Mouse (Mus musculus) midbrain, postnatal 0 days (tissue): ENCODE data around the gene Mrps7. TPM values are rescaled to one million over a fixed set of nuclear protein-coding genes. Genes with fewer than 3 reads are reported as not detected.
A peak's percentile ranks its signal among the peaks of the same experiment; 100 is the strongest.

Experiments
- ATAC-seq: fragments of 200-750 bp; cut with Nextera tagmentation; 2 replicates; pipeline ENCODE4 v1.8.0; 2017; ENCODE audit warnings: moderate number of reproducible peaks, mild to moderate bottlenecking, moderate TSS enrichment, moderate library complexity; ENCODE audit not compliant: low FRiP score
- DNase-seq: peaks from one replicate; pipeline ENCODE4 v3.0.0-alpha.2; 2015; ENCODE audit warnings: low spot score
- H3K27ac ChIP-seq: fragments of 300-500 bp; sonication (generic); 2 replicates; pipeline ENCODE4 v1.5.1; 2014; ENCODE audit warnings: low read depth, mild to moderate bottlenecking, low read length, mixed read lengths
- H3K27me3 ChIP-seq: fragments of 300-500 bp; sonication (generic); 2 replicates; pipeline ENCODE4 v1.6.1; 2014; ENCODE audit warnings: low read length, control low read depth, mixed read lengths; ENCODE audit not compliant: insufficient read depth
- H3K36me3 ChIP-seq: fragments of 300-500 bp; sonication (generic); 2 replicates; pipeline ENCODE4 v1.6.1; 2014; ENCODE audit warnings: low read length, control low read depth, mixed read lengths; ENCODE audit not compliant: insufficient read depth
- H3K4me1 ChIP-seq: fragments of 300-500 bp; sonication (generic); 2 replicates; pipeline ENCODE4 v1.6.1; 2014; ENCODE audit warnings: mild to moderate bottlenecking, control low read depth, antibody characterized with exemption, low read length, mixed read lengths; ENCODE audit not compliant: insufficient read depth
- H3K4me2 ChIP-seq: fragments of 300-500 bp; sonication (generic); 2 replicates; pipeline ENCODE4 v1.6.1; 2014; ENCODE audit warnings: low read depth, mild to moderate bottlenecking, low read length, mixed read lengths; ENCODE audit not compliant: poor library complexity, severe bottlenecking
- H3K4me3 ChIP-seq: fragments of 300-500 bp; sonication (generic); 2 replicates; pipeline ENCODE4 v1.5.1; 2014; ENCODE audit warnings: low read depth, mild to moderate bottlenecking, low read length, moderate library complexity
- H3K9ac ChIP-seq: fragments of 300-500 bp; sonication (generic); replicated peaks from 2 replicates; pipeline ENCODE4 v1.6.1; 2014; ENCODE audit warnings: mild to moderate bottlenecking, low read length, moderate library complexity, mixed read lengths; ENCODE audit not compliant: poor library complexity, severe bottlenecking
- H3K9me3 ChIP-seq: fragments of 300-500 bp; sonication (generic); 2 replicates; pipeline ENCODE4 v1.6.1; 2016; ENCODE audit warnings: low read length, control low read depth
- CTCF ChIP-seq: IDR thresholded peaks from 2 replicates; pipeline ENCODE4 v1.5.1; 2016; ENCODE audit warnings: antibody characterized with exemption, mild to moderate bottlenecking
- WGBS: fragments of 180-500 bp; shearing (Covaris S2); extraction: QIAGEN DNeasy Blood & Tissue Kit; methylation state at CpG from one replicate; pipeline ENCODE4 v1.1.7; 2014; 5-methylcytosine and 5-hydroxymethylcytosine counted together
- polyA plus RNA-seq: library from polyadenylated mRNA; unstranded; fragments of >200 nt; fragmentation: Nextera tagmentation; extraction: Ambion mirVana; gene quantifications from 2 replicates; pipeline ENCODE4 v1.2.1, GENCODE M21; 2015
- total RNA-seq: library from RNA; depleted of rRNA; stranded (reverse); fragments of >200 nt; gene quantifications from 2 replicates; pipeline ENCODE4 v1.2.3, GENCODE M21; 2014; rRNA removed

The Mrps7 gene
- 37.9 and 39.6 TPM in 2 replicates for total RNA-seq
- polyA plus RNA-seq, result 77.8 and 81.8 TPM in 2 replicates

DNA sequence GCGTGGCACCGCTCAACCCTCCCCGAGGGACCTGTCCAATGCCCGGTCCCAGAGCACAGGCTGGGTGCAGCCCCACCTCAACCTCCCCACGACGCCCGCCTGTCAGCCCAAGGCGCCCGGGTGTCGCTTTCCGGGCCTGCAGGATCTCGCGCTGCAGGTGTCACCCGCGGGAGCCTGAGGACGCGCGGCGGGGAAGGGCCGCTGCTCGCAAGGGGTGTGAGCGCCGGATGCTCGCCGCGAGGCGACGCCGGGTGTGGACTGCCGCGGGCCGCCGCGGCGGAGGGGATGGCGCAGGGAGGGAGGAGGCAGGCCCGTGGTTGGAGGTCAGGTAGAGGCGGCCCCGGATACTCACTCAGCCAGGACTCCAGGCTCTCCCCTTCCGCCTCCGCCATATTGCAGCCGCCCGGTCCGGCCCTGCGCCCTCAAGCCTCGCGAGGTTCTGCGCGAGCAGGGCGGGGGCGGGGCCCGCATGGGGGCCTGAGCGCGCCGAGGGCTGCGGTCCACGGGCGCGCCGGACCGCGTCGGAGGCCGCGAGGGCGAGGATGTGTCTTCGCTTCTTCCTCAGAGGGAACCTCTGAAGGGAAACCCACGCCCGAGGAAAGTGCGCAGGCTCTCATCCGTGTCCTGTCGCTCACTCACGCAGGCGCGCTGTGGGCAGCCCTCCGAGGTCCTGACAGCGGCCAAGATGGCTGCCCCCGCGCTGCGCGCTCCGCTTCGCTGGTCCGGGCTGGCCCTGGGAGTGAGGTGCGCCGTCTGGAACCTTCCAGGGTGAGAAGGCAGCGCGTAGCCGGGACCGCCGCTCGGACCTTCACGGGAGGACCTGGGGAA lies at the start of gene Mrps7, which contains the start of gene Gga3:
Mrps7 (plus strand) TSS at position 450 of the 828 bp plus-strand sequence.
Gga3 (minus strand) TSS at position 576 of the 828 bp plus-strand sequence.
- DNase-seq (peak; percentile 87), ATAC-seq (peak; percentile 94)
- H3K4me3 ChIP-seq, result peak within 1 kb of the TSS; percentile 85
- H3K9ac ChIP-seq, result peak within 1 kb of the TSS; percentile 99
- H3K9me3 ChIP-seq, result no peaks in the 10 kb centered on the region
- peaks cover 16% of the 10 kb centered on the region; the same call in 1 of the 2 replicates for H3K36me3 ChIP-seq
- H3K27me3 ChIP-seq, result no peaks in the 10 kb centered on the region
- 0% methylated on average over 83 of the region's 93 CpGs for WGBS
- H3K27ac ChIP-seq, result peak within 1 kb of the TSS; percentile 94
- H3K4me2 ChIP-seq, result peak within 1 kb of the TSS; percentile 93
- TF ChIP-seq CTCF, result no peak
- H3K4me1 ChIP-seq, result peaks cover 5% of the 10 kb centered on the region

DNA sequence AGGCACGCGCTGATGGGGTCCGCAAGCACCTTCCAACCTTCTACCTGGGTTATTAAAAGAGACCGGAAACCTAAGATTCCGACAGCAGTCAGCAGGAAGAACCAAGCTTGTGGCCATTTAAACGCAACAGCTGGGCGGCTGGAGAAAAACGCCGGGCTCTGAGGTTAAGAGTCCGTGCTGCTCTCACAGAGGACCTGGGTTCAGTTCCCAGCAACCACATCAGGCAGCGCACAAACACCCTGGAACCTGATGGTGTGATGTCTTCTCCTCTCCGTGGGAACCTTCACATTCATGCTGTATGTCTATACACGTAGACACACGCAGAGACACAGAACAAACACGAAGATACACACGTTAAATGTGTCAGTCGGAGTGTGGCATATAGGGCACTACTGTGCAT lies 48.0 kb upstream of the Mrps7 start:
- DNase-seq, result no peak
- no peak for TF ChIP-seq CTCF
- no peak overlapping the region for H3K27ac ChIP-seq
- no peaks in the 10 kb centered on the region for H3K9me3 ChIP-seq
- no peak for ATAC-seq
- no peaks in the 10 kb centered on the region for H3K36me3 ChIP-seq
- 87% methylated on average over 17 of the region's 17 CpGs for WGBS
- H3K27me3 ChIP-seq, result no peaks in the 10 kb centered on the region
- H3K4me3 ChIP-seq, result no peak overlapping the region
- no peak overlapping the region for H3K9ac ChIP-seq
- H3K4me1 ChIP-seq, result no peaks in the 10 kb centered on the region
- H3K4me2 ChIP-seq, result no peak overlapping the region

GRCm38 (mm10) chr11:115563406-115563805 lies 40.3 kb upstream of the Mrps7 start:
- Histone ChIP-seq H3K27me3 (no peaks in the 10 kb centered on the region), H3K4me3 (peak overlapping the region; percentile 72), H3K4me2 (peak overlapping the region; percentile 79), H3K36me3 (peaks cover 18% of the 10 kb centered on the region), H3K4me1 (0 out of 2 replicates have a peak, but pooled peaks cover 4% of the 10 kb centered on the region), H3K27ac (no peak overlapping the region), H3K9me3 (no peaks in the 10 kb centered on the region), H3K9ac (peak overlapping the region; percentile 73)
- 49% methylated on average over 4 of the region's 4 CpGs for WGBS
- no peak for ATAC-seq
- peak; percentile 30 for TF ChIP-seq CTCF
- no peak for DNase-seq

GRCm38 (mm10) chr11:115564064-115564809 lies 39.5 kb upstream of the Mrps7 start, which contains the start of gene Nup85:
TSS of gene Nup85 (plus strand) at chr11:115564434.
- Histone ChIP-seq H3K27me3 (no peaks in the 10 kb centered on the region), H3K36me3 (peaks cover 26% of the 10 kb centered on the region), H3K9ac (peak within 1 kb of the TSS; percentile 73), H3K4me2 (peak within 1 kb of the TSS; percentile 79), H3K4me3 (peak within 1 kb of the TSS; percentile 72), H3K4me1 (0 out of 2 replicates have a peak, but pooled peaks cover 4% of the 10 kb centered on the region), H3K9me3 (no peaks in the 10 kb centered on the region), H3K27ac (peak within 1 kb of the TSS; percentile 76)
- DNase-seq, result peak; percentile 99
- peak; percentile 22 for TF ChIP-seq CTCF
- under 1% methylated on average over 42 of the region's 42 CpGs for WGBS
- peak; percentile 88 for ATAC-seq

GRCm38 (mm10) chr11:115564961-115565360 lies 38.8 kb upstream of the Mrps7 start:
- 23% methylated on average over 7 of the region's 7 CpGs for WGBS
- H3K9ac ChIP-seq, result peak overlapping the region; percentile 73
- TF ChIP-seq CTCF, result no peak
- peak overlapping the region; percentile 72 for H3K4me3 ChIP-seq
- ATAC-seq (no peak), DNase-seq (no peak)
- no peak overlapping the region for H3K27ac ChIP-seq
- peak overlapping the region; percentile 79 for H3K4me2 ChIP-seq
- no peaks in the 10 kb centered on the region for H3K27me3 ChIP-seq
- H3K9me3 ChIP-seq, result no peaks in the 10 kb centered on the region
- H3K4me1 ChIP-seq, result 0 out of 2 replicates have a peak, but pooled peaks cover 4% of the 10 kb centered on the region
- peaks cover 34% of the 10 kb centered on the region for H3K36me3 ChIP-seq
